ENCODE assay signal across 8 mouse cellular contexts in the genomic region with DNA sequence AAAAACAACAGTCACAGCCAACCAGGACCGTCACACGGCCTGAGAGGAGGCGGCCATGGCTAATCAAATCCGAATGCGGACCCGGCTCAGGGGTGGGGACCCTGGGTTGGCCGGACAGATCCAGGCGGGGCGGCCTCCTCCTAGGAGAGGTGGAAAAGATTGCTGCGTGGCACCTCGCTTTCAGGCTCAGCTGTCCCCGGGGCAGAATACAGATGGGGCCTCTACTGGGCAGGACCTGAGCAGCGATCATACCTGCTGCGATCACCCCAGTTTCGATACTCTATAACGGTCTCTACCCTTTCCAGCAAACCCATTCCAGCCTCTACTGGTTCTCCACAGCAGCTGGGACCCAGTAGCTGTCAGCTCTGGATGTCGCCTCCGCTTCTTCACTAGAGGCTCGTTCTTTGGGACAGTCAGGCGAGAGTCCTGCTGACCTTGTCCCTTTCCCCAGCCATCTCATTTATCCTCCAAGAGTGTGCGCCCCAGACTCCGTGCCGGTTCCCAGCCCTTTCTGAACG. TPM values are rescaled to one million over a fixed set of nuclear protein-coding genes. Genes with fewer than 3 reads are reported as not detected.
DNase-seq lines count a peak whose midpoint lies in the region; ATAC-seq and TF ChIP-seq lines count a peak whose summit lies in the region.

No protein-coding gene starts in this region.

- WGBS in forebrain, postnatal 0 days, result 4% methylated on average over 24 of the region's 24 CpGs
- 2% methylated on average over 24 of the region's 24 CpGs for WGBS in hindbrain, embryonic 11.5 days
- 5% methylated on average over 24 of the region's 24 CpGs for WGBS in liver, embryonic 13.5 days (ENCODE audit: insufficient replicate concordance)
- WGBS in neural tube, embryonic 13.5 days, result 2% methylated on average over 24 of the region's 24 CpGs

- peak overlapping the region; percentile 97 for H3K4me2 ChIP-seq in forebrain, postnatal 0 days (ENCODE audit: low read depth)
- peak overlapping the region; percentile 95 for H3K4me2 ChIP-seq in hindbrain, embryonic 11.5 days (replicated peaks; ENCODE audit: low read depth, low read length)
- H3K4me2 ChIP-seq in liver, embryonic 13.5 days, result peak overlapping the region; percentile 62
- H3K4me2 ChIP-seq in neural tube, embryonic 13.5 days, result peak overlapping the region; percentile 93

- TF ChIP-seq CTCF in forebrain, postnatal 0 days (IDR thresholded peaks at IDR 0.05; ENCODE audit: low read depth), result no peak

- H3K27me3 ChIP-seq in forebrain, postnatal 0 days (ENCODE audit: insufficient read depth, low read length), result peaks cover 18% of the 10 kb centered on the region; the same call in 1 of the 2 replicates
- H3K27me3 ChIP-seq in hindbrain, embryonic 11.5 days (ENCODE audit: control insufficient read depth, insufficient read depth, low read length), result peaks cover 25% of the 10 kb centered on the region
- peaks cover 70% of the 10 kb centered on the region for H3K27me3 ChIP-seq in liver, embryonic 13.5 days
- peaks cover 64% of the 10 kb centered on the region for H3K27me3 ChIP-seq in neural tube, embryonic 13.5 days

- ATAC-seq in forebrain, postnatal 0 days, result peak; percentile 8; the same call in 1 of the 2 replicates
- peak; percentile 28; the same call in 1 of the 2 replicates for ATAC-seq in hindbrain, embryonic 11.5 days (ENCODE audit: low FRiP score)
- ATAC-seq in liver, embryonic 13.5 days (ENCODE audit: low read depth), result no peak
- peak; percentile 21 for ATAC-seq in neural tube, embryonic 13.5 days (ENCODE audit: low read depth)

- H3K36me3 ChIP-seq in forebrain, postnatal 0 days (ENCODE audit: insufficient read depth), result no peaks in the 10 kb centered on the region
- H3K36me3 ChIP-seq in hindbrain, embryonic 11.5 days (ENCODE audit: control insufficient read depth, insufficient read depth, low read length), result no peaks in the 10 kb centered on the region
- H3K36me3 ChIP-seq in liver, embryonic 13.5 days, result no peaks in the 10 kb centered on the region
- no peaks in the 10 kb centered on the region for H3K36me3 ChIP-seq in neural tube, embryonic 13.5 days

- peak overlapping the region; percentile 57 for H3K9ac ChIP-seq in forebrain, postnatal 0 days
- H3K9ac ChIP-seq in hindbrain, embryonic 11.5 days (ENCODE audit: low read depth, low read length), result peak overlapping the region; percentile 44
- H3K9ac ChIP-seq in liver, embryonic 13.5 days, result peak overlapping the region; percentile 64
- peak overlapping the region; percentile 77 for H3K9ac ChIP-seq in neural tube, embryonic 13.5 days

- H3K4me3 ChIP-seq in forebrain, postnatal 0 days (ENCODE audit: low read depth, low read length), result peak overlapping the region; percentile 52
- peak overlapping the region; percentile 48 for H3K4me3 ChIP-seq in hindbrain, embryonic 11.5 days (ENCODE audit: low read depth, low read length)
- peak overlapping the region; percentile 61 for H3K4me3 ChIP-seq in liver, embryonic 13.5 days (replicated peaks)
- peak overlapping the region; percentile 55 for H3K4me3 ChIP-seq in neural tube, embryonic 13.5 days

- peak overlapping the region; percentile 5; the same call in 1 of the 2 replicates for H3K27ac ChIP-seq in forebrain, postnatal 0 days (ENCODE audit: low read depth, low read length)
- no peak overlapping the region for H3K27ac ChIP-seq in hindbrain, embryonic 11.5 days (ENCODE audit: low read depth, low read length)
- peak overlapping the region; percentile 18 for H3K27ac ChIP-seq in liver, embryonic 13.5 days
- no peak overlapping the region for H3K27ac ChIP-seq in neural tube, embryonic 13.5 days (replicated peaks)

- no peaks in the 10 kb centered on the region for H3K9me3 ChIP-seq in forebrain, postnatal 0 days (ENCODE audit: low read length)
- no peaks in the 10 kb centered on the region for H3K9me3 ChIP-seq in hindbrain, embryonic 11.5 days (ENCODE audit: control insufficient read depth, low read length)
- no peaks in the 10 kb centered on the region for H3K9me3 ChIP-seq in liver, embryonic 13.5 days (replicated peaks)
- H3K9me3 ChIP-seq in neural tube, embryonic 13.5 days, result no peaks in the 10 kb centered on the region

- peaks cover 15% of the 10 kb centered on the region; the same call in 1 of the 2 replicates for H3K4me1 ChIP-seq in forebrain, postnatal 0 days (ENCODE audit: insufficient read depth)
- peaks cover 4% of the 10 kb centered on the region; the same call in 1 of the 2 replicates for H3K4me1 ChIP-seq in hindbrain, embryonic 11.5 days (replicated peaks; ENCODE audit: control insufficient read depth, insufficient read depth, low read length)
- peaks cover 21% of the 10 kb centered on the region for H3K4me1 ChIP-seq in liver, embryonic 13.5 days (replicated peaks)
- peaks cover 40% of the 10 kb centered on the region for H3K4me1 ChIP-seq in neural tube, embryonic 13.5 days (replicated peaks)

- peak; percentile 38 to 45 for DNase-seq in B cell, adult 2 months
- DNase-seq in adrenal gland, adult 2 months, result peak; percentile 26
- peak; percentile 20 for DNase-seq in forebrain, postnatal 0 days
- DNase-seq in hindbrain, embryonic 11.5 days (ENCODE audit: low spot score), result peak; percentile 56
- no peak for DNase-seq in liver, embryonic 13.5 days
- DNase-seq in thymus, postnatal 14 days, result no peak
- DNase-seq in adipocyte (ENCODE audit: low spot score), result no peak

RNA-seq across cellular contexts. Expression of a gene that starts 1.8 kb away (rescaled TPM):
- total RNA-seq in adrenal gland, adult 2 months (2021), result 1 to 10 TPM; 3.3 to 3.4 TPM
- 5.3 and 9.1 TPM in 2 replicates for polyA plus RNA-seq in adrenal gland, adult 2 months (2012; rRNA removed)
- total RNA-seq in forebrain, postnatal 0 days (2014; rRNA removed), result 6.7 and 10.6 TPM in 2 replicates
- 5.3 and 6.3 TPM in 2 replicates for polyA plus RNA-seq in forebrain, postnatal 0 days (2015; fragmentation: Nextera tagmentation; extraction: Ambion mirVana)
- 3.5 and 4.7 TPM in 2 replicates for polyA plus RNA-seq in hindbrain, embryonic 11.5 days (2014; fragmentation: Nextera tagmentation; extraction: Ambion mirVana)
- polyA plus RNA-seq in liver, embryonic 13.5 days (2015; fragmentation: Nextera tagmentation; extraction: Ambion mirVana), result 8.1 and 8.6 TPM in 2 replicates
- 5.5 and 7.7 TPM in 2 replicates for polyA plus RNA-seq in neural tube, embryonic 13.5 days (2015; fragmentation: Nextera tagmentation; extraction: Ambion mirVana)

Comparison
In these comparisons a context has a peak if more than half of its experiments do, and no peak if none do; other contexts are left out.
1. DNase-seq: peak in B cell, adult 2 months (2 of 2), adrenal gland, adult 2 months (single experiment), forebrain, postnatal 0 days (single experiment) and hindbrain, embryonic 11.5 days (single experiment); none in liver, embryonic 13.5 days (single experiment), thymus, postnatal 14 days (single experiment) and adipocyte (single experiment).
2. H3K27ac ChIP-seq: peak in forebrain, postnatal 0 days (single experiment) and liver, embryonic 13.5 days (single experiment); none in hindbrain, embryonic 11.5 days (single experiment) and neural tube, embryonic 13.5 days (single experiment).
3. Peak in every context shown above with its lines, with median percentiles within 50 percentile points of each other: H3K4me2 ChIP-seq, H3K4me3 ChIP-seq and H3K9ac ChIP-seq.